Mouse (Mus musculus): ENCODE data around the gene Immp2l. TPM values are rescaled to one million over a fixed set of nuclear protein-coding genes. Genes with fewer than 3 reads are reported as not detected.

Immp2l gene
- total and polyA plus RNA-seq, 2 experiments from 2014 or later, result 9.4 to 16.6 TPM

DNA sequence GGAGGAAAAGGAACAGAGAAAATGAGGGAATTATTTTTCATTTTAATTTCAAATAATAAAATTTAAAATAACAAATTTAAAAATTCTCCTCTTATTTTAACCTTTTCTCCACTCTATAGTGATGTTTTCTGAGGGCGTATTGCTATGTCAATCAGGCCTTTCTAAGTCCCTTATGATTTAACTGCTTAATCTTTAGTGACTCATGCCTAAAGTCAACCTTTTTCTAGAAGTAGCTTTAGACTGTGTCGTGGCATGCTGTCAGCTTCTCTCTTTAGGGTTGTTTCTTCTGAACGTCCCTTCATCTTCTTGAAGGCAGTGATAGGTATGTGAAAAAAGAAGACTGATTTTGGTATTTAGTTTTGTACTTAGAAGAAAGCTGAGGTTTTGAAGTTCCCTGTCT is 214.0 kb downstream of the Immp2l start:
- Histone ChIP-seq H3K9ac (replicated peaks; ENCODE audit: low read length, poor library complexity, severe bottlenecking) (no peak overlapping the region), H3K4me1 (ENCODE audit: insufficient read depth, low read length) (no peaks in the 10 kb centered on the region), H3K9me3 (ENCODE audit: low read length) (no peaks in the 10 kb centered on the region), H3K36me3 (ENCODE audit: insufficient read depth, low read length) (no peaks in the 10 kb centered on the region), H3K4me3 (ENCODE audit: low read depth, low read length) (no peak overlapping the region), H3K4me2 (ENCODE audit: low read depth, low read length, poor library complexity, severe bottlenecking) (no peak overlapping the region), H3K27ac (ENCODE audit: low read depth, low read length) (no peak overlapping the region), H3K27me3 (ENCODE audit: insufficient read depth, low read length) (no peaks in the 10 kb centered on the region)
- no peak for TF ChIP-seq CTCF (IDR thresholded peaks at IDR 0.05)
- DNase-seq (ENCODE audit: low spot score), result no peak
- ATAC-seq (ENCODE audit: low FRiP score), result no peak
- 60% methylated on average over 3 of the region's 3 CpGs for WGBS

- H3K4me1 ChIP-seq (ENCODE audit: insufficient read depth, low read length), result no peaks in the 10 kb centered on the region
- no peak overlapping the region for H3K9ac ChIP-seq (replicated peaks; ENCODE audit: low read length, poor library complexity, severe bottlenecking)
- H3K9me3 ChIP-seq (ENCODE audit: low read length), result no peaks in the 10 kb centered on the region
- no peak for DNase-seq (ENCODE audit: low spot score)
- H3K4me2 ChIP-seq (ENCODE audit: low read depth, low read length, poor library complexity, severe bottlenecking), result no peak overlapping the region
- no peak overlapping the region for H3K27ac ChIP-seq (ENCODE audit: low read depth, low read length)
- H3K27me3 ChIP-seq (ENCODE audit: insufficient read depth, low read length), result no peaks in the 10 kb centered on the region
- no peak overlapping the region for H3K4me3 ChIP-seq (ENCODE audit: low read depth, low read length)
- 80% methylated on average over 2 of the region's 2 CpGs for WGBS
- no peak for ATAC-seq (ENCODE audit: low FRiP score)
- no peaks in the 10 kb centered on the region for H3K36me3 ChIP-seq (ENCODE audit: insufficient read depth, low read length)
- no peak for TF ChIP-seq CTCF (IDR thresholded peaks at IDR 0.05)
Measured at GRCm38 (mm10) chr12:41241221-41241620, 217.3 kb downstream of the Immp2l start.

DNA sequence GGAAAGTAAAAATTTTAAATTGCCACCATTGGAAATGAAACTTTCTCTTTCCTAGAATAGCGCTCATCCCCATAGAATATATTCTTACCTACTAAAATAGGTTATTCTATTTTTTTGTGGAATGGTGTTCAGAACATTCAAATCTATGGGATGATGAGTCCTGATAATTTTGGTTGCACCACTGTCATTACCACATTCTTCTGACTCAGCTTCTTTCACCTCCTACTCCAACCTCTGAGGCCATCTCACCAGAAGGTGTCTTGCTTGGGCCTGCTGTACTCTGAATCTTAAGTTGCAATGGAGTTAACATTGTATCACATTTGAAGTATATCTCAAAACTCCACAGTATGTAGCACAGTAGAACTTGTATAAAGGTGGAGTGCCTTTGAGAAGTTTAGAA is 224.4 kb downstream of the Immp2l start:
- no peaks in the 10 kb centered on the region for H3K27me3 ChIP-seq (ENCODE audit: insufficient read depth, low read length)
- H3K27ac ChIP-seq (ENCODE audit: low read depth, low read length), result no peak overlapping the region
- H3K9me3 ChIP-seq (ENCODE audit: low read length), result no peaks in the 10 kb centered on the region
- no peak overlapping the region for H3K4me3 ChIP-seq (ENCODE audit: low read depth, low read length)
- no peak overlapping the region for H3K9ac ChIP-seq (replicated peaks; ENCODE audit: low read length, poor library complexity, severe bottlenecking)
- no peak for DNase-seq (ENCODE audit: low spot score)
- no peaks in the 10 kb centered on the region for H3K36me3 ChIP-seq (ENCODE audit: insufficient read depth, low read length)
- no peak for TF ChIP-seq CTCF (IDR thresholded peaks at IDR 0.05)
- H3K4me2 ChIP-seq (ENCODE audit: low read depth, low read length, poor library complexity, severe bottlenecking), result no peak overlapping the region
- ATAC-seq (ENCODE audit: low FRiP score), result no peak
- WGBS, result 96% methylated on average over 1 of the region's 1 CpGs
- H3K4me1 ChIP-seq (ENCODE audit: insufficient read depth, low read length), result no peaks in the 10 kb centered on the region

- WGBS, result 75% methylated on average over 3 of the region's 3 CpGs
- DNase-seq (ENCODE audit: low spot score) (no peak), ATAC-seq (ENCODE audit: low FRiP score) (no peak)
- TF ChIP-seq CTCF (IDR thresholded peaks at IDR 0.05), result no peak
- Histone ChIP-seq H3K4me1 (ENCODE audit: insufficient read depth, low read length) (no peaks in the 10 kb centered on the region), H3K4me2 (ENCODE audit: low read depth, low read length, poor library complexity, severe bottlenecking) (no peak overlapping the region), H3K36me3 (ENCODE audit: insufficient read depth, low read length) (no peaks in the 10 kb centered on the region), H3K9me3 (ENCODE audit: low read length) (no peaks in the 10 kb centered on the region), H3K9ac (replicated peaks; ENCODE audit: low read length, poor library complexity, severe bottlenecking) (no peak overlapping the region), H3K27ac (ENCODE audit: low read depth, low read length) (no peak overlapping the region), H3K27me3 (ENCODE audit: insufficient read depth, low read length) (no peaks in the 10 kb centered on the region), H3K4me3 (ENCODE audit: low read depth, low read length) (no peak overlapping the region)
Measured at GRCm38 (mm10) chr12:41250123-41250522, 226.2 kb downstream of the Immp2l start.

DNA sequence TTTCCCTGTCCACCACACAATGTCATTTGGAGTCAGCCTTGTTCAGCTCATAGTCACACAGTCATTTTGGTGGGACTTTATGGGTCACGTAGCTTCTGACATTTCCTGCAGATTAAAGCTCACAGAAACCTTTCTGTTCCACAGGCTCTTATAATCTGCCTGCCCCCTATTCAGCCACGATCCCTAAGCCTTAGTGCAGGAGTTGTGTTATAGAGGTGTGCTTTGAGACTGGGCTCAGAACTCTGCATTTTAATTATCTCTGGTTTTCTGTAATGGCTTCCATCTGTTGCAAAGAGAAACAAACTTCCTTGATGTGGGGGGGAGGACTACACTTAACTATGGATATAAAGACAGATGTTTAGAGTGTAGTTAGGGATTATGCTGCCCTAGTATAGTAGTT is 234.0 kb downstream of the Immp2l start:
- Histone ChIP-seq H3K4me2 (ENCODE audit: low read depth, low read length, poor library complexity, severe bottlenecking) (no peak overlapping the region), H3K27ac (ENCODE audit: low read depth, low read length) (no peak overlapping the region), H3K9me3 (ENCODE audit: low read length) (no peaks in the 10 kb centered on the region), H3K4me1 (ENCODE audit: insufficient read depth, low read length) (no peaks in the 10 kb centered on the region), H3K4me3 (ENCODE audit: low read depth, low read length) (no peak overlapping the region), H3K27me3 (ENCODE audit: insufficient read depth, low read length) (no peaks in the 10 kb centered on the region), H3K9ac (replicated peaks; ENCODE audit: low read length, poor library complexity, severe bottlenecking) (no peak overlapping the region), H3K36me3 (ENCODE audit: insufficient read depth, low read length) (no peaks in the 10 kb centered on the region)
- no peak for DNase-seq (ENCODE audit: low spot score)
- no peak for ATAC-seq (ENCODE audit: low FRiP score)
- TF ChIP-seq CTCF (IDR thresholded peaks at IDR 0.05), result no peak
- WGBS, result 51% methylated on average over 2 of the region's 2 CpGs

- DNase-seq (ENCODE audit: low spot score) (no peak), ATAC-seq (ENCODE audit: low FRiP score) (no peak)
- Histone ChIP-seq H3K27ac (ENCODE audit: low read depth, low read length) (no peak overlapping the region), H3K4me3 (ENCODE audit: low read depth, low read length) (no peak overlapping the region), H3K36me3 (ENCODE audit: insufficient read depth, low read length) (no peaks in the 10 kb centered on the region), H3K4me1 (ENCODE audit: insufficient read depth, low read length) (no peaks in the 10 kb centered on the region), H3K4me2 (ENCODE audit: low read depth, low read length, poor library complexity, severe bottlenecking) (no peak overlapping the region), H3K9ac (replicated peaks; ENCODE audit: low read length, poor library complexity, severe bottlenecking) (no peak overlapping the region), H3K9me3 (ENCODE audit: low read length) (no peaks in the 10 kb centered on the region), H3K27me3 (ENCODE audit: insufficient read depth, low read length) (no peaks in the 10 kb centered on the region)
- no peak for TF ChIP-seq CTCF (IDR thresholded peaks at IDR 0.05)
- 81% methylated on average over 2 of the region's 2 CpGs for WGBS
Measured at GRCm38 (mm10) chr12:41259608-41260007, 235.7 kb downstream of the Immp2l start.

Measured in midbrain, postnatal 0 days (tissue).